Mouse (Mus musculus): ENCODE data around the gene Zfp800. TPM values are rescaled to one million over a fixed set of nuclear protein-coding genes. Genes with fewer than 3 reads are reported as not detected.

Zfp800 gene
- total and polyA plus RNA-seq, 2 experiments from 2014 or later: 16.5 to 22.1 TPM

DNA sequence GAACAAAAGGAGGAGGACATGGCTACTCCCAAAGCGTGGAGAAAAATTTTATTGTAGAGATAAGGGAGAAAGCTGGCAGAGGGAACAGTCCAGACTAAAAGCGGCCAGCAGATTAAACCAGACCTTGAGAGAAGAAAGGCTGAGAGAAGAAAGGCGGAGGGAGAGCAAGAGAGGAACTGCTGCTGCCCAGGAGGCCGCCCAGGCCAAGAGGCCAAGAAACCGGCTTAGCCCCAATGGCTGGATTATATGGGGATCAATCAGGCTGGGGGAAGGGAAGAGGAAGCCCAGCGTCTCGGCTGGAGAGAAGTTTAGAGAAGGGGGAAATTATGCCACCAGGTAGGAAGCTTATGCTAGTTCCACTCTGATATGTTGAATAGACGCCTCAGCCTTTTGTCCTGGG is 101.5 kb downstream of the Zfp800 start:
- Histone ChIP-seq H3K4me2 (ENCODE audit: low read depth) (no peak overlapping the region), H3K36me3 (ENCODE audit: insufficient read depth) (no peaks in the 10 kb centered on the region), H3K4me1 (ENCODE audit: insufficient read depth) (no peaks in the 10 kb centered on the region), H3K4me3 (ENCODE audit: low read depth, low read length) (no peak overlapping the region), H3K27ac (ENCODE audit: low read depth, low read length) (no peak overlapping the region), H3K9ac (no peak overlapping the region), H3K9me3 (ENCODE audit: low read length) (no peaks in the 10 kb centered on the region), H3K27me3 (ENCODE audit: insufficient read depth, low read length) (no peaks in the 10 kb centered on the region)
- ATAC-seq (no peak), DNase-seq (no peak)
- 25% methylated on average over 8 of the region's 8 CpGs for WGBS
- no peak for TF ChIP-seq CTCF (IDR thresholded peaks at IDR 0.05; ENCODE audit: low read depth)

GRCm38 (mm10) chr6:28295581-28295980 is 102.2 kb downstream of the Zfp800 start:
- WGBS: 47% methylated on average over 7 of the region's 7 CpGs
- no peak for TF ChIP-seq CTCF (IDR thresholded peaks at IDR 0.05; ENCODE audit: low read depth)
- no peak overlapping the region for H3K4me3 ChIP-seq (ENCODE audit: low read depth, low read length)
- H3K4me1 ChIP-seq (ENCODE audit: insufficient read depth): no peaks in the 10 kb centered on the region
- no peak overlapping the region for H3K27ac ChIP-seq (ENCODE audit: low read depth, low read length)
- H3K4me2 ChIP-seq (ENCODE audit: low read depth): no peak overlapping the region
- no peak overlapping the region for H3K9ac ChIP-seq
- no peak for ATAC-seq
- DNase-seq: no peak
- no peaks in the 10 kb centered on the region for H3K9me3 ChIP-seq (ENCODE audit: low read length)
- H3K27me3 ChIP-seq (ENCODE audit: insufficient read depth, low read length): no peaks in the 10 kb centered on the region
- H3K36me3 ChIP-seq (ENCODE audit: insufficient read depth): no peaks in the 10 kb centered on the region

- Histone ChIP-seq H3K36me3 (ENCODE audit: insufficient read depth) (no peaks in the 10 kb centered on the region), H3K9ac (no peak overlapping the region), H3K4me2 (ENCODE audit: low read depth) (no peak overlapping the region), H3K4me1 (ENCODE audit: insufficient read depth) (no peaks in the 10 kb centered on the region), H3K4me3 (ENCODE audit: low read depth, low read length) (no peak overlapping the region), H3K9me3 (ENCODE audit: low read length) (no peaks in the 10 kb centered on the region), H3K27me3 (ENCODE audit: insufficient read depth, low read length) (no peaks in the 10 kb centered on the region), H3K27ac (ENCODE audit: low read depth, low read length) (no peak overlapping the region)
- WGBS: 82% methylated on average over 6 of the region's 6 CpGs
- DNase-seq: no peak
- TF ChIP-seq CTCF (IDR thresholded peaks at IDR 0.05; ENCODE audit: low read depth): no peak
- ATAC-seq: no peak
Measured at GRCm38 (mm10) chr6:28292810-28293209, 105.0 kb downstream of the Zfp800 start.

DNA sequence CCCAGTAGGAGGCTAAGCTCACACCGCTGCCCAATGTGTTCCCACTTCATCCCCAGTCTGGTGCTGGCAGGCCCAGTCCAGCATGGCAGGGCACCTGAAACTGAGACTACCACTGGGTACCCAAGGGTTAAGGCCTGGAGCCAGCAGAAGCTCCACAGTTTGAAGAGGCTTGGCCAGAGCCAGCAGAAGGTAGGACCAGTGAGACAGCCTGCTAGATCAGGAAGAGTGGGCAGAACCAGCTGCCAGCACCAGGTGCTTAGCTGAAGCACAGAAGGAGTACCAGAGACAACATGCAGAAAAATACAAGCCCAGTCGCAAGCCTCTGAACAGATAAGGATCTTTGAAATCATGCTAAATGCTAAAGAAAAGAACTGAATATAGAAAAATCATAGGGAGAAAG is 117.9 kb downstream of the Zfp800 start:
- DNase-seq (no peak), ATAC-seq (no peak)
- 0 out of 2 replicates have a peak, but pooled peaks cover 5% of the 10 kb centered on the region for H3K9me3 ChIP-seq (ENCODE audit: low read length)
- no peak overlapping the region for H3K27ac ChIP-seq (ENCODE audit: low read depth, low read length)
- H3K36me3 ChIP-seq (ENCODE audit: insufficient read depth): no peaks in the 10 kb centered on the region
- H3K4me1 ChIP-seq (ENCODE audit: insufficient read depth): no peaks in the 10 kb centered on the region
- WGBS: 77% methylated on average over 2 of the region's 2 CpGs
- no peaks in the 10 kb centered on the region for H3K27me3 ChIP-seq (ENCODE audit: insufficient read depth, low read length)
- no peak for TF ChIP-seq CTCF (IDR thresholded peaks at IDR 0.05; ENCODE audit: low read depth)
- H3K4me3 ChIP-seq (ENCODE audit: low read depth, low read length): no peak overlapping the region
- no peak overlapping the region for H3K9ac ChIP-seq
- no peak overlapping the region for H3K4me2 ChIP-seq (ENCODE audit: low read depth)

DNA sequence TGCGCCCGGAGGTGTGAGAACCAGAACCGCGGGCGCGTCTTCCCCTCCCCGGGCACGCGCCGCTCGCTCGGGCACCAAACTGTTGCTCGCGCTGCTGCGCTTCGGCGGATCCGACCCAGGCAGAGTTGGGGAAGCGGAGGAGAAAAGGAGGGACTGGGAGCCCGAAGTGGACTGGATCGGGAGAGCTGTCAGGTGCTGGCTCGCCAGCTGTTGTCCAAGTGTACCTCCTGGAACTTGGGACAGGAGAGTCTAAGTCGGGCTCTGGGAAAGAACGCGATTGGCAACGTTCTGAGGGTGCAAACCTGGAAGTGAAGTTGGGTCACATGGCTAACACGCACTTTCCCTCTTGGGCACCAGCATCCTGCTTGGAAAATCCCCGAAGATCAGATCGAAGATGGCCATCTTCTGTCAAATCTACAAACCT is 135.6 kb downstream of the Zfp800 start:
- H3K27me3 ChIP-seq (ENCODE audit: insufficient read depth, low read length): no peaks in the 10 kb centered on the region
- peak overlapping the region; percentile 83 for H3K27ac ChIP-seq (ENCODE audit: low read depth, low read length)
- ATAC-seq (peak; percentile 80), DNase-seq (no peak)
- peak overlapping the region; percentile 94 for H3K4me2 ChIP-seq (ENCODE audit: low read depth)
- TF ChIP-seq CTCF (IDR thresholded peaks at IDR 0.05; ENCODE audit: low read depth): no peak
- peak overlapping the region; percentile 66 for H3K9ac ChIP-seq
- peaks cover 4% of the 10 kb centered on the region; the same call in 1 of the 2 replicates for H3K36me3 ChIP-seq (ENCODE audit: insufficient read depth)
- peak overlapping the region; percentile 82 for H3K4me3 ChIP-seq (ENCODE audit: low read depth, low read length)
- peaks cover 11% of the 10 kb centered on the region; the same call in 1 of the 2 replicates for H3K4me1 ChIP-seq (ENCODE audit: insufficient read depth)
- WGBS: 3% methylated on average over 28 of the region's 29 CpGs
- no peaks in the 10 kb centered on the region for H3K9me3 ChIP-seq (ENCODE audit: low read length)

- no peak for TF ChIP-seq CTCF (IDR thresholded peaks at IDR 0.05; ENCODE audit: low read depth)
- H3K27ac ChIP-seq (ENCODE audit: low read depth, low read length): peak overlapping the region; percentile 83
- H3K9me3 ChIP-seq (ENCODE audit: low read length): no peaks in the 10 kb centered on the region
- ATAC-seq: peak; percentile 94
- WGBS: 2% methylated on average over 109 of the region's 131 CpGs
- peak overlapping the region; percentile 66 for H3K9ac ChIP-seq
- peak overlapping the region; percentile 82 for H3K4me3 ChIP-seq (ENCODE audit: low read depth, low read length)
- peaks cover 11% of the 10 kb centered on the region; the same call in 1 of the 2 replicates for H3K4me1 ChIP-seq (ENCODE audit: insufficient read depth)
- peak overlapping the region; percentile 94 for H3K4me2 ChIP-seq (ENCODE audit: low read depth)
- peaks cover 4% of the 10 kb centered on the region; the same call in 1 of the 2 replicates for H3K36me3 ChIP-seq (ENCODE audit: insufficient read depth)
- DNase-seq: peak; percentile 87
- no peaks in the 10 kb centered on the region for H3K27me3 ChIP-seq (ENCODE audit: insufficient read depth, low read length)
Measured at GRCm38 (mm10) chr6:28261307-28262197, 136.3 kb downstream of the Zfp800 start.
